Mouse (Mus musculus): Measurements from ENCODE around the gene 2610528J11Rik. TPM values are rescaled to one million over a fixed set of nuclear protein-coding genes. Genes with fewer than 3 reads are reported as not detected.

The 2610528J11Rik gene
- polyA plus RNA-seq (2014; fragmentation: Illumina TruSeq; extraction: RNeasy Lipid Tissue Mini Kit (QIAGEN cat#74804); ENCODE audit: low read depth, low replicate concordance), result 8.2 TPM

DNA sequence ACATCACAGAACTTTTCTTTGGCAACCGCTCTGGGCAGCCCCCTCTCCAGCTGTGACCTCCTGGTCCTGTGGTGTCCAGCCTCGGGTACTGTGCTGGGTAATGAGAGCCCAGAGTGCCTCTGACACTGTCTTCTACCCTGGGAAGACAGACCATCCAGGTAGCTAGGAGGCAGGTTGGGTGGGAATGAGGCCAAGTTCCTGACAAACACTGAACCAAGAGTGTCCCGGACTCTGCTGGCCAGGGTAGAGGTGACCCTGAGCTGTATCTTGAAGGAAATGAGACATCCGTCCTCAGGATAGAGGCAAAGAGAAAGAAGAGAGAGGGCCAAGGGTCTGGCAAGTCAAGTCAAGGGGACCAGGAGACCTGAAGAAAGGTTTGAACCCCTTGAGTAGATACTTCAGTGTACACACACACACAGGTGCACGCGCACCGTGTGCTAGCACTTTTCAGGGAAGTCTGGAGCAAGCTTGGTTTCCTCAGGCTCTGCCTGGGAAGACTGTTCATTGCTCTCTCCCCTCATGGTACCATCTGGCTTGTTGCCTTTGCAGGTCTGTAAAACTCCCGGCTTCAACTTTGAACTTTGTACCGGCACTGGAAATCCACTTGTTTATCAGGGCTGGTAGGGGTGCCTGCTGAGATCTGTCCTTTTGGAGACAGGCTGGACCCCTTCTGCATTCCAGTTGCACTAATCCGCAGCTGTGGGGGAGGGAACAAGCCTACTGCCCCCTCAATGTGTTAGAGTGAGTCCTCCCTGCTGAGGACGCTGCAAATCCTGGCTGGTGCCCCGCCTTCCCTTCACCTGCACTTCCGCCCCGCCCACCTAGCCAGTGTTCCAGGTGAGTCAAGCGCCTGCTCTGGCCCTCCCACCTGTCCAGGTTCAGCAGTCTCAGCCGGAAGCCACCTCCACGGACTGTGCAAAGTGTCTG, at the start of gene 2610528J11Rik:
TSS of gene 2610528J11Rik (plus strand) at position 592 of the 927 bp plus-strand sequence.

DNA sequence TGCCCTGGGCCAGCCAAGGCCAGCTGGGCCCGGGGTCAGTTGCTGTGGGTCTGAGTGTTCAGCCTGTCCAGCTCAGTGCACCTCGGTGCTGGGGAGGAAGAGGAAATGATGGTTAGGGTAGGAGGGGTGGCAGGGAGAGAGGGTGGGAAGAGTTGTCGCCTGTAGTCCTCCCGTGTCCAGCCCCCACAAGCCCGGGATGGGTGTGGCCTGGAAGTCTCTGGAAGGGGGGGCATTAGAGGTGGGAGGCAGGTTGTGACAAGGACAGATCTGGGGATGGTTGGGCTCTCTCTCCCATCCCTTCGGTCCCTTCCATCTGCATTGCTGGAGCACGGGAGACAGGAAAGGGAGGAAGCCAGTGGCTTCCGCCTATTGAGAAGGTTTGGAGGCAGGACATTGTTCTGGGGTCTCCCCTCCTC, 37.1 kb upstream of the 2610528J11Rik start, which contains the start of gene Tie1:
TSS of gene Tie1 (minus strand) at position 345 of the 416 bp plus-strand sequence.

DNA sequence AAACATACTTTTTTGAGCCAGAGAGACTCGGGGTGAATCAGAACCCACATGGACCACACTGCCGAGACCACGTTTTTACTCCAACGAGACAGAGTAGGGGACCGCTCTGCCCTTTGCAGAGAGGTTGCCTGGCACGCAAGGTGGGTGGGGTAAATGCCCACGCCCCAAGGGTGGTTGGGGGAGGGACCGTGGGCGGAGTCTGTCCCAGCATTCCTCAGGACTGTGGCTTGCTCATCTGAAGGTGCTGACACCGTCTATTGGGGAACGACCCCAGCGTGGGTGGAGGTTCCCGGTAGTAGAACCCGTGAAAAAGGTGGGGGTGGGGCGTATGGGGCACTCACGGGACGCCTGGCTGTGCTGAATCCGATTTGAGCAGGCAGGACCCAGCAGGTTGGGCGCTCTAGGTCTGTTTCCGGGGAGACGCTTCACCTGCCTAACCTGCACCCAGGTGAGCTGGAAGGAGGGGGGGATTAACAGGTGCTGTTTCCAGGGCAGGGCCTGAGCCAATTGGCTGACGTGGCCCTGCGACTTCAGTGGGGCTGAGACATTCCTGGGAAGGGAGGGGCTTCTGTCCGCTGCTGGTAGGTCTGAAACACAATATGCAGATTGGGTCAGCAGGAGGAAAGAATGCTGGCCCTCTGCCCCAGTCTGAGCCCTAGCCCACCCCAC, 16.9 kb downstream of the 2610528J11Rik start, which contains the start of gene Tmem125:
TSS of gene Tmem125 (minus strand) at position 453 of the 669 bp plus-strand sequence.

Other genes starting within 250 kb of the 2610528J11Rik start
- gene Ptprf, start 235.6 kb upstream of the 2610528J11Rik start, polyA plus RNA-seq (2014; fragmentation: Illumina TruSeq; extraction: RNeasy Lipid Tissue Mini Kit (QIAGEN cat#74804); ENCODE audit: low read depth, low replicate concordance), result 5.9 TPM
- gene Szt2, start 117.7 kb upstream of the 2610528J11Rik start, polyA plus RNA-seq (2014; fragmentation: Illumina TruSeq; extraction: RNeasy Lipid Tissue Mini Kit (QIAGEN cat#74804); ENCODE audit: low read depth, low replicate concordance), result 0.74 TPM
- gene Med8, start 117.7 kb upstream of the 2610528J11Rik start, polyA plus RNA-seq (2014; fragmentation: Illumina TruSeq; extraction: RNeasy Lipid Tissue Mini Kit (QIAGEN cat#74804); ENCODE audit: low read depth, low replicate concordance), result 49.0 TPM
- 21.7 TPM for gene Elovl1, start 98.9 kb upstream of the 2610528J11Rik start, polyA plus RNA-seq (2014; fragmentation: Illumina TruSeq; extraction: RNeasy Lipid Tissue Mini Kit (QIAGEN cat#74804); ENCODE audit: low read depth, low replicate concordance)
- gene Cdc20, start 89.6 kb upstream of the 2610528J11Rik start, polyA plus RNA-seq (2014; fragmentation: Illumina TruSeq; extraction: RNeasy Lipid Tissue Mini Kit (QIAGEN cat#74804); ENCODE audit: low read depth, low replicate concordance), result not detected
- gene Mpl, start 69.5 kb upstream of the 2610528J11Rik start, polyA plus RNA-seq (2014; fragmentation: Illumina TruSeq; extraction: RNeasy Lipid Tissue Mini Kit (QIAGEN cat#74804); ENCODE audit: low read depth, low replicate concordance), result not detected
- 0.90 TPM for gene Tie1, start 36.9 kb upstream of the 2610528J11Rik start, polyA plus RNA-seq (2014; fragmentation: Illumina TruSeq; extraction: RNeasy Lipid Tissue Mini Kit (QIAGEN cat#74804); ENCODE audit: low read depth, low replicate concordance)
- gene Tmem125, start 17.0 kb downstream of the 2610528J11Rik start, polyA plus RNA-seq (2014; fragmentation: Illumina TruSeq; extraction: RNeasy Lipid Tissue Mini Kit (QIAGEN cat#74804); ENCODE audit: low read depth, low replicate concordance), result 1.8 TPM
- gene Cfap57, start 93.8 kb downstream of the 2610528J11Rik start, polyA plus RNA-seq (2014; fragmentation: Illumina TruSeq; extraction: RNeasy Lipid Tissue Mini Kit (QIAGEN cat#74804); ENCODE audit: low read depth, low replicate concordance), result not detected
- 13.0 TPM for gene Ebna1bp2, start 93.8 kb downstream of the 2610528J11Rik start, polyA plus RNA-seq (2014; fragmentation: Illumina TruSeq; extraction: RNeasy Lipid Tissue Mini Kit (QIAGEN cat#74804); ENCODE audit: low read depth, low replicate concordance)
- not detected for gene Olfr62, start 132.0 kb downstream of the 2610528J11Rik start, polyA plus RNA-seq (2014; fragmentation: Illumina TruSeq; extraction: RNeasy Lipid Tissue Mini Kit (QIAGEN cat#74804); ENCODE audit: low read depth, low replicate concordance)
- not detected for gene Olfr1342, start 165.8 kb downstream of the 2610528J11Rik start, polyA plus RNA-seq (2014; fragmentation: Illumina TruSeq; extraction: RNeasy Lipid Tissue Mini Kit (QIAGEN cat#74804); ENCODE audit: low read depth, low replicate concordance)
- not detected for gene Olfr1341, start 176.5 kb downstream of the 2610528J11Rik start, polyA plus RNA-seq (2014; fragmentation: Illumina TruSeq; extraction: RNeasy Lipid Tissue Mini Kit (QIAGEN cat#74804); ENCODE audit: low read depth, low replicate concordance)
- not detected for gene Olfr1340, start 193.1 kb downstream of the 2610528J11Rik start, polyA plus RNA-seq (2014; fragmentation: Illumina TruSeq; extraction: RNeasy Lipid Tissue Mini Kit (QIAGEN cat#74804); ENCODE audit: low read depth, low replicate concordance)
- not detected for gene Olfr1339, start 205.2 kb downstream of the 2610528J11Rik start, polyA plus RNA-seq (2014; fragmentation: Illumina TruSeq; extraction: RNeasy Lipid Tissue Mini Kit (QIAGEN cat#74804); ENCODE audit: low read depth, low replicate concordance)
- not detected for gene Olfr1338, start 231.7 kb downstream of the 2610528J11Rik start, polyA plus RNA-seq (2014; fragmentation: Illumina TruSeq; extraction: RNeasy Lipid Tissue Mini Kit (QIAGEN cat#74804); ENCODE audit: low read depth, low replicate concordance)